Mouse (Mus musculus): Measurements from ENCODE around the gene Col4a1.

Gene Col4a1

GRCm38 (mm10) chr8:11327722-11328417 is 15.2 kb upstream of the Col4a1 start:
- no peak for DNase-seq (ENCODE audit: low spot score in 2 of 2)

DNA sequence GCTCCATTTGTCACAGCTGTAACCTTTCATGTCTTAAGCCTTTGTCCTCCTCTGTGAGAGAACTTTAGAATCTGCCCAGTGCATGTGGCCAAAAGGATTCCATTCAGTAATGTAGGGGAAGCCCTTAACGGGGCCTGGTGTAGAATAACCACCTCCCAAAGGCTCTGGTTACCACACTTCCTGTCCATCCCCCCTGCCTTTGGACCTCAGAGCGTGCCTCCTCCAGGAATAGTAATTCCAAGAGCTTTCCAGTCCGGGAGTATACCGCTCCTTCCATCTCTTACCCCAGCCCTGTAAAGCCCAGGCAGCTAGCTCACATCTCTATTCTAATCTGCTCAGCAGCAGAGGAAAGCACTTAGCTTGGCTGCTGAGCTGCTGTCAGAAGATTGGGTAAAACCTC is 14.7 kb upstream of the Col4a1 start:
- no peak for DNase-seq (ENCODE audit: low spot score in 2 of 2)

DNA sequence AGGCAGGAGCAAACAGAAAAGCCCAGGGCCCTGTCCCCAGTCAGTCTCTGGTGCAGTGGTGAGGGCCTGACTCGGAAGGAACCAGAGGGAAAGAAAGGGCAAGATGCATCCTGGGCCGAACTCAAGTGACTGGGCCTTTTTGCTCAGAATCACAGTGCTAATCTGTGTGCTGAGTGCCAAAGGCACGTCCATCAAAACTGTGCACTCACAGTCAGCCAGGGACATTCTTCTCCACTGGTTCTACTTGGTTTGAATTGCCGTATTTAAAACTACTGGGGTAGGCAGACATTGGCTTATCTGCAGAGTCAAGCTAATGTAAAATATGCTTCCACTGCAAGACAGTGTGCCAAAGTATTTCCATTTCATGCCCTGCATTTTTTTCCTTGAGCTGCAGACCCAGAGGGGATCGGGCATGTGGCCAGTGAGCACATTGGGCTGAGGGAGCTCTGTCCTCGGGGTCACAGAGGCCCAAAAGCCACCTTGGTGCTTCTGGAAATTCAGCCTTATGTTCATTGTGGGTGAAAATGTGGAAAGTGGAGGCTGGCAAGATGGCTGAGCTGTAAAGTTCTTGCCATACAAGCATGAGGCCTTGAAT is 12.3 kb upstream of the Col4a1 start:
- DNase-seq (ENCODE audit: low spot score in 2 of 2) = no peak

- DNase-seq (ENCODE audit: low spot score in 2 of 2) = no peak
These were observed 11.1 kb upstream of the Col4a1 start for GRCm38 (mm10) chr8:11323681-11324080.

GRCm38 (mm10) chr8:11322724-11323585 is 10.3 kb upstream of the Col4a1 start:
- no peak for DNase-seq (ENCODE audit: low spot score in 2 of 2)

GRCm38 (mm10) chr8:11321841-11322240 is 9.2 kb upstream of the Col4a1 start:
- DNase-seq (ENCODE audit: low spot score in 2 of 2) = no peak

DNA sequence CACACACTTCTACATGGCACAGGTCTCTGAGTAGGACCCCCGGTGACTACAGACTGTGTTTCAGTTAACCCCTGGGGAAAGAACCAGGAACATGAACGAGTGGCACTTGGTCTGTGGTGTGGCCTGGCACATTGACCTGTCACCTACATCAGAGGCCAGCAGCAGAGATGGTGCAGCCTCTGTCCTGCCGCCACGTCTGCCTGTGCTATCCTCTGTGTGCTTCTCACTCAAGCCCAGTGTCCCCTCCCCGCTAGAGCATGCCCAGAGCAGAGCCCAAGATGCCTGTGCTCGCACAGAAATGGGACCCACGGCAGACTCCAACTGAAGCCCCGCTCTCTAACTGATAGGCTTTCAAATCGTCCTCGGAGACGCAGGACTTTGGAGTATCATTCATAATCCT is 6.8 kb upstream of the Col4a1 start:
- DNase-seq (ENCODE audit: low spot score in 2 of 2) = no peak

DNA sequence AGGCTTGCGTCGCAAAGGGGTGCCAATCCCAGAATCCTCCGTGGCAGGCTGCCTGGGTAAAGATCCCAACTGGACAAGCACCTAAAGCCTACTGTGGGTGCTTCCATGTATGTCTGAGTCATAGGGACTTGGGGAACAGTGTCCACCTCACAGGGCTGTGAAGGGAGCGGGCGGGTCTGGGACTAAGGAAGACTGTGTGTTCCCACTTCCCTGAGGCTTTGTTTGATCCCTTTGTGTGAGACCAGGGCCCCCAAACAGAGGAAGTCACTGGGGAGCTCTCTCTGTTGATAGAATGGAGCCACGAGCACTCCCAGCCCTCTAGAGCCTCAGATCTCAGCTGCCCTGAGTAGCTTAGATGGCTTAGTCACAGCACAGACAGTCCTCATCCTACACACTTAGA is 3.5 kb upstream of the Col4a1 start:
- no peak for DNase-seq (ENCODE audit: low spot score in 2 of 2)

GRCm38 (mm10) chr8:11315179-11315943 is 2.7 kb upstream of the Col4a1 start:
- no peak for DNase-seq (ENCODE audit: low spot score in 2 of 2)

DNA sequence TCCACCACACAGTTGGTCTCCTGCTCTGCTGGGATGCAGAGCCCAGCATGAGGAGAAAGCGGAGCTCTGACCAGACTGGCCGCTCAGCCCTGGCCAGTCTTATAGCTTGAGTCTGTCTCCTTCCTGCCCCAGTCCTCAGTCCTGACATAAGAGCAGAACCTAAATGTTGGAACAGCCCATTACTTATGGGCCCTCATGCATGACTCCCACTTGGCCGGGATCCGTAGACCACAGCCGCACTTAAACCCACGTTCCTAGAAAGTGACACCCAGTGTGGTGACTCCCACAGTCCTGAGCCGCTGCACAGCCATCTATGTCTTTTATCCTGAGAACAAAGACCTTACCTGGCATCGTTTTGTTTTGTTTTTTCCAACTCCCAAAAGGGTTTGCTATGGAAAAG is 2.0 kb upstream of the Col4a1 start:
- no peak for DNase-seq (ENCODE audit: low spot score in 2 of 2)

DNA sequence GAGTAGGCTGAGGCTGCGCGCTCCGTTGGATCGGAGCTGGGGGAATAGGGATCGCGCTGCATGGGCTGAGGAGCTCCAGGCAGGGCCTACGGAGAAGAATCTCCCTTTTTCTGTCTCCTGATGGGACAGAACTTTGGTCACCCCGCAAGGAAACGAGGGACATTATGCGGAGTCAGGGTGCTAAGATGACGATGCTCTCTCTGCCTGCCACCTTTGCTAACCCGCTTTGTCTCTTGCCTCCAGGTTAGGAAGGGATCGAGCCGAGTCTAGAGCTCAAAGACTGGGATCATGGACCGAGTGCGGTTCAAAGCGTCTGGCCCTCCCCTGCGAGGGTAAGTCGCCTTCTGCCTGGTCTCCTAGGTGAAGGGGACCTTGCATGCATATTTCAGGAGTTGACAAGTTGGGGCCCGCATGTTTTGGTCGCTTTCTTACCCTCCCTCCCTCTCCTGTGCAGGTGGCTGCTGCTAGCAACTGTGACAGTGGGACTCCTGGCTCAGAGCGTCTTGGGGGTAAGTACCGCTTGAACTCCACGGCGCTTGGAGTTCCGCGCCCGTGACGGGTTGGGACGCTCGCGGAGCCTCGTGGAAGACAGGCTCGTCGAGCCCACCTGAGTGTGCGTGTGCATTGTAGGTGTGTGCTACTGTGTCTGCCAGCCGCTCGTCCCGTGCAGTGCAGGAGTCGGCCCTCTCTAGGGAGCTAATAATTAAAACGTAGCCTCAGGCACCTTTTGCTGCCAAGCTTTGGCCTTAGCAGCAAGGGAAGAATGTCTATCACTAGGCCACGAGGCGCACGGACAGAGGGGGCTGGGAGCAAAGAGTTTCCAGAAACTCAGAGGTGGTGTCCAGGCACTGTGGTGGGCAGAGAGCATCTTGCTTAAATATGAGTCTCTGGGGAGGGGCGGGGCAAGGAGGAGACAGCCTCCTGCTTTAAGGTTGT is 818 bp upstream of the Col4a1 start:
- DNase-seq (ENCODE audit: low spot score in 2 of 2) = no peak

DNA sequence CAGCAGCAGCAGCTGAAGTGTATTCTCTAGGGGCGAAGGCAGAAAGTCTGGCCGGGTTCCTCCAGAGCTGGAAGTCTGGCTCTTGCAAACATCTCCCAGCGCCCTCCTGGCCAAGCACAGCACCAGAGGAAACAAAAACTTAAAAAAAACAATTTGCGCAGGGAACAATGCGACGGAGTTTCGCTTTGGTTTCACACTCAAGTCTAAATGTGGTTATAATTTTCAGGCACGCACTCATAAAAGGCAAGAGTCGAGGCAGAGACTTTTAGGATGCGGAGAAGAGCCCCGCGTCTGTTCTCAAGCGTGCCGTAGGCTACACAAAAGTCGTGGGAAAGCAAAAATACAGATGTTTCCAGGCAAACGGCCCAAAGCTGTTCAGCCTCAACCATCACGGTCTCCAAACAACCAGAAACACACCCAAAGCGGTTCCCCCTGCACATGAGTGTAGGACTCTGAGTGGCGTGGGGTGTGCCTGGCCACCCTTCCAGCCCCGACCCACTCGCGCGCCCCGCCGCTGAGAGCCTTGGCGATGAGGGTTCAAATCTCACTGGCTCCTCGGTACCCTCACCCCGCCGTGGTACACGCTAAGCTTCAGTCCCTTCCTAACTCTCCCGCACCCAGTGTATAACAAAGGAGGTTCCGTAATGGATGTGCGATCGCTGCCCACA is 811 bp downstream of the Col4a1 start:
- DNase-seq (ENCODE audit: low spot score in 2 of 2) = no peak

DNA sequence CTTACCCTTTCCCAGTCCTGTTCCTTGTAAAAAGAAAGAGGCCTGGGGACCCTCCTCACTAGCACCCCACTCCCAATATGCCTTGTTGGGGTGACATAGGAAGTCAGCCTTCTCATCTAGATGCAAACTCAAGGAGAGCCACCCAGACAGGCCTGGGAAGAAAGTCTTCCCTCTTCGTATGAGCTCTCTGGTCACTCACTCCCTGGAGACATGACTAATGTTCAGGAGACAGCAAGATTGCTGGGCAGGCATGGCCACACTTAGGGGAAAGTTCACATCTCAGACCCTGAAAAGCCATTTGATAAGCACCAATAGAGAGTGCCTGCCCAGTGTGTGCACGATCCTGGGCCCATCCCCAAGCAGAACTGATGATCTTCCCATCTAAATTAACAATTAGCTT is 2.6 kb downstream of the Col4a1 start:
- DNase-seq (ENCODE audit: low spot score in 2 of 2) = no peak

- no peak for DNase-seq (ENCODE audit: low spot score in 2 of 2)
These were observed 3.4 kb downstream of the Col4a1 start for GRCm38 (mm10) chr8:11309226-11309625.

GRCm38 (mm10) chr8:11308570-11308998 is 4.0 kb downstream of the Col4a1 start:
- no peak for DNase-seq (ENCODE audit: low spot score in 2 of 2)

DNA sequence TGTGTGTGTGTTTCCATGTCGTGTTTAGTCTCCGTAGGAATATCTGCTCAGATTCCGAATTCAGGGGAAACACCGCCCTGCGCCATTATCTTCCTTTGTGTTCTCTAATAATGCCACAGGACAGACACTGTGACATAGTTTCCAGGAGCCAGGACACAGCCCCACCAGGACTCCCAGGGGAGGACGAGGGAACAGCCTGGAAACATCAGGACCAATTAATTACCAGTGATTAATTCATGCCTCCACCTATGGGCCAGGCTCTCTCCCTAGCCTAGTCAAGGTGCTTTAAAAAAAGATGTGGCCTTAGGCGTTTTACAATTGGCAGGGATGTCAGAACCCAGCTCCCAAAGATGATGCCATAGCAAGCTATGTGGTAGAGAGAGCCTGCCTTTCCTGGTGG is 5.2 kb downstream of the Col4a1 start:
- DNase-seq (ENCODE audit: low spot score in 2 of 2) = no peak

GRCm38 (mm10) chr8:11305539-11305938 is 7.1 kb downstream of the Col4a1 start:
- DNase-seq (ENCODE audit: low spot score in 2 of 2) = no peak

DNA sequence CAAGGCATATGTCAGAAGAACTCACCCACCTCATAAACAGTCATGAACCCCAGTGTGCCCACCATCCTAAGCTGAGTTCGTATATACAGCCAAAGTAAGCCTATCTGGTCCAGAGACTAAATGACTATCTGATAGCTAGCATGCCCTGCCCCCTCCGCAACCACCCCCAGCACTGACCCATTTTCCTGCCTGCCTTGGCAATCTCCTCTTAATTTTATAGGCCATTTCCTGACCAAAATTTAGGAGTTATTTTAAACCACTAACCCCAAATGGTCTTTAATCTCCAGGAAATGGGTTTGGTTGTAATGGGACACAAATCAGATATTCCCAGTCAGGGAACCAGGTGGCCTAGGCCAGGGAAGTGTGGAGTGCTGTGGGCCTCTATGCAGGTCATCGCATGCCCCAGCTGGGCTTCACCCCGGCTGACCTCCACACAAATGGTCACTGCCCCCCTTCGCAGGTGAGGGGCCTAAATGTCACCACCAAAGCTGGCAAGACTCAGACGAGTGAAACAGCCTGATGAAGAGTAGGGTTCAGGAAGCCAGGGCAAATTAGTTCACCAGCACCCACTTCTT is 8.5 kb downstream of the Col4a1 start:
- DNase-seq (ENCODE audit: low spot score in 2 of 2) = no peak

GRCm38 (mm10) chr8:11300436-11300835 is 12.2 kb downstream of the Col4a1 start:
- DNase-seq (ENCODE audit: low spot score in 2 of 2) = no peak

GRCm38 (mm10) chr8:11299317-11299602 is 13.4 kb downstream of the Col4a1 start:
- DNase-seq (ENCODE audit: low spot score in 2 of 2) = no peak

Data from thymus, postnatal 10 days (tissue).